Mouse (Mus musculus) stomach, postnatal 0 days (tissue): Measurements from ENCODE around the gene 1700025C18Rik. TPM values are rescaled to one million over a fixed set of nuclear protein-coding genes. Genes with fewer than 3 reads are reported as not detected.

ENCODE experiments used
- ATAC-seq: fragments of 200-750 bp; cut with Nextera tagmentation; 2 replicates; pipeline ENCODE4 v1.8.0; 2017; ENCODE audit not compliant: low FRiP score, low TSS enrichment
- DNase-seq: peaks from one replicate; pipeline ENCODE4 v3.0.0-alpha.2; 2016; ENCODE audit warnings: low spot score
- H3K27ac ChIP-seq: fragments of 300-500 bp; sonication (generic); replicated peaks from 2 replicates; pipeline ENCODE4 v1.5.1; 2014; ENCODE audit warnings: mild to moderate bottlenecking, control low read depth
- H3K27me3 ChIP-seq: fragments of 300-500 bp; sonication (generic); 2 replicates; pipeline ENCODE4 v1.6.1; 2014; ENCODE audit warnings: low read length; ENCODE audit not compliant: control insufficient read depth, insufficient read depth
- H3K36me3 ChIP-seq: fragments of 300-500 bp; sonication (generic); 2 replicates; pipeline ENCODE4 v1.6.1; 2014; ENCODE audit warnings: low read length, mixed read lengths; ENCODE audit not compliant: control insufficient read depth, insufficient read depth
- H3K4me1 ChIP-seq: fragments of 300-500 bp; sonication (generic); replicated peaks from 2 replicates; pipeline ENCODE4 v1.6.1; 2014; ENCODE audit warnings: antibody characterized with exemption; ENCODE audit not compliant: control insufficient read depth, insufficient read depth
- H3K4me2 ChIP-seq: fragments of 300-500 bp; sonication (generic); replicated peaks from 2 replicates; pipeline ENCODE4 v1.6.1; 2014; ENCODE audit warnings: low read depth, mild to moderate bottlenecking, control low read depth, moderate library complexity
- H3K4me3 ChIP-seq: fragments of 300-500 bp; sonication (generic); 2 replicates; pipeline ENCODE4 v1.5.1; 2014; ENCODE audit warnings: low read depth, low read length, control low read depth
- H3K9ac ChIP-seq: fragments of 300-500 bp; sonication (generic); 2 replicates; pipeline ENCODE4 v1.6.1; 2014; ENCODE audit warnings: mild to moderate bottlenecking, low read length, control low read depth, mixed read lengths
- H3K9me3 ChIP-seq: fragments of 300-500 bp; sonication (generic); 2 replicates; pipeline ENCODE4 v1.6.1; 2016; ENCODE audit warnings: low read length; ENCODE audit not compliant: control insufficient read depth
- CTCF ChIP-seq: IDR thresholded peaks from 2 replicates; pipeline ENCODE4 v1.5.1; 2016; ENCODE audit warnings: antibody characterized with exemption, low read depth, mild to moderate bottlenecking, moderate library complexity
- EP300 ChIP-seq: optimal IDR thresholded peaks from 2 replicates; pipeline ENCODE3; 2016; ENCODE audit warnings: antibody characterized with exemption
- WGBS: fragments of 180-500 bp; shearing (Covaris S2); extraction: QIAGEN DNeasy Blood & Tissue Kit; methylation state at CpG from one replicate; pipeline ENCODE4 v1.1.7; 2014; 5-methylcytosine and 5-hydroxymethylcytosine counted together
- polyA plus RNA-seq: library from polyadenylated mRNA; unstranded; fragments of >200 nt; fragmentation: Nextera tagmentation; extraction: Ambion mirVana; gene quantifications from 2 replicates; pipeline ENCODE4 v1.2.1, GENCODE M21; 2015

Gene 1700025C18Rik
- polyA plus RNA-seq, 1 experiment from 2014 or later: not detected

DNA sequence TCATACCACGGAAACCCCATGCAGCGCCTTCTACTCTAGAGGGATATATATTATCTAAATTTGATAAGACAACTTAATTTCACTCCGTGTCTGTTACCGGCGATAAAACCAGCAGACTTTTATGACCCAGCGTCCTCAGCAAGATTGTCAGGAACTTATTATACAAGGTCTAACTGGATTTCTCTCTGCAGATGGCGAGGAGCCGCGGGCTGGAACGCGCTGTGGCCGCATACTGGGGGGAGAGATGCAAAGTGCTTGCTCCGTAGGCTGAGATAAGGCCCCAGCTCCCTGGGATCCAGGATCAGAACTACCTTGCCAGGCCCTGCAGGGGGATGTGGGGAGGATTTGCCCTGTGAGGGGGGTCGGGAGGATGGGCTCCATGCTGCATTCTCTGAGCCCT is 1.1 kb downstream of the 1700025C18Rik start:
- no peaks in the 10 kb centered on the region for H3K36me3 ChIP-seq
- no peaks in the 10 kb centered on the region for H3K27me3 ChIP-seq
- no peaks in the 10 kb centered on the region for H3K4me1 ChIP-seq
- no peak overlapping the region for H3K27ac ChIP-seq
- ATAC-seq (no peak), DNase-seq (no peak)
- H3K9me3 ChIP-seq: no peaks in the 10 kb centered on the region
- H3K9ac ChIP-seq: no peak overlapping the region
- no peak overlapping the region for H3K4me3 ChIP-seq
- no peak overlapping the region for H3K4me2 ChIP-seq
- TF ChIP-seq EP300 (no peak), CTCF (no peak)
- 46% methylated on average over 14 of the region's 14 CpGs for WGBS

DNA sequence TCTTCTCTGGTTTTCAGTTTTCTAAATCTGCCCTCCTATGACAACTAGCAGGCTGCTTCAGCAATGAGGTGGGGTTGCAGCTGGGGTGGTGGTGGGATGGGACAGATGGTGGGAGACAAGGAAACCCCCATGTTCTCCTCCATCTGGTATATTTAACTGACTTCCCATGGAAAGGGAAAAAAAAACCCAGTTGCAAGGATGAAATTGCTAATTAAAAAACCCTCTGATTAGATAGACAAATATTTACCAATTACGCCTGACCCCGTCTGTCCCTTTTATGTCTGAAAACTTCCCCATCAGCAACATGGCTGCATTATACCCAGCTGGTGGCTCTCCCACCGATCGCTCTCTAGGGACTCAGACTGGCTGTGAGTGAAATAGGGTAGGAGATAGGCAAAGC is 3.9 kb downstream of the 1700025C18Rik start:
- Histone ChIP-seq H3K4me2 (no peak overlapping the region), H3K27me3 (no peaks in the 10 kb centered on the region), H3K9ac (no peak overlapping the region), H3K4me3 (no peak overlapping the region), H3K9me3 (no peaks in the 10 kb centered on the region), H3K27ac (no peak overlapping the region), H3K4me1 (no peaks in the 10 kb centered on the region), H3K36me3 (no peaks in the 10 kb centered on the region)
- ATAC-seq: no peak
- TF ChIP-seq EP300: no peak
- TF ChIP-seq CTCF: no peak
- 74% methylated on average over 4 of the region's 4 CpGs for WGBS
- no peak for DNase-seq

GRCm38 (mm10) chr2:165081257-165081656 is 9.3 kb downstream of the 1700025C18Rik start:
- H3K27me3 ChIP-seq: 0 out of 2 replicates have a peak, but pooled peaks cover 4% of the 10 kb centered on the region
- no peak for ATAC-seq
- H3K9ac ChIP-seq: no peak overlapping the region
- H3K27ac ChIP-seq: no peak overlapping the region
- 20% methylated on average over 7 of the region's 7 CpGs for WGBS
- DNase-seq: no peak
- H3K4me3 ChIP-seq: no peak overlapping the region
- no peaks in the 10 kb centered on the region for H3K36me3 ChIP-seq
- no peak overlapping the region for H3K4me2 ChIP-seq
- H3K4me1 ChIP-seq: no peaks in the 10 kb centered on the region
- no peak for TF ChIP-seq EP300
- TF ChIP-seq CTCF: no peak
- no peaks in the 10 kb centered on the region for H3K9me3 ChIP-seq

GRCm38 (mm10) chr2:165080657-165081056 is 9.9 kb downstream of the 1700025C18Rik start:
- no peak overlapping the region for H3K4me2 ChIP-seq
- 19% methylated on average over 9 of the region's 9 CpGs for WGBS
- no peak overlapping the region for H3K9ac ChIP-seq
- DNase-seq (no peak), ATAC-seq (no peak)
- no peaks in the 10 kb centered on the region for H3K36me3 ChIP-seq
- no peak overlapping the region for H3K4me3 ChIP-seq
- no peaks in the 10 kb centered on the region for H3K4me1 ChIP-seq
- H3K27me3 ChIP-seq: 0 out of 2 replicates have a peak, but pooled peaks cover 4% of the 10 kb centered on the region
- no peak overlapping the region for H3K27ac ChIP-seq
- TF ChIP-seq CTCF: no peak
- TF ChIP-seq EP300: no peak
- no peaks in the 10 kb centered on the region for H3K9me3 ChIP-seq

DNA sequence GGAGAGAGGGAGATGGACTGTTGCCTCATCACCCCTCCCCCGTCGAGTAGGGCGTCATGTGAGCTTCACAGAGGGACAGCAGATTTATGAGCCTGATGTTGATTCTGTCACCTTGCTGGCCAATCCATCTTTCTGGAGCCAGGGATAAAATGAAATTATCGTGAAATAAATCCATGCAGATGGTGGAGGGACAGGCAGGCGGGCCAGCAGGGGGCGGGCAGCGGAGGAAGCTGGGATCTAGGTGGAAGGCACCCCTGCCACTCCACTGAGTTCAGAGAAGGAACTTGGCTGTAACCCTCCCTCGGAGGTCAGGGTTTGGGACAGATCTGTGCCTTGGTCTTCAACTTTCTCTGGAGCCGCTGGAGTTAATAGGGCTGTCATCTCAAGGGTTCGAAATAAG is 11.9 kb downstream of the 1700025C18Rik start:
- no peak overlapping the region for H3K4me3 ChIP-seq
- no peaks in the 10 kb centered on the region for H3K36me3 ChIP-seq
- no peak overlapping the region for H3K27ac ChIP-seq
- WGBS: 17% methylated on average over 9 of the region's 10 CpGs
- H3K9ac ChIP-seq: no peak overlapping the region
- TF ChIP-seq EP300: no peak
- TF ChIP-seq CTCF: peak; percentile 65
- no peaks in the 10 kb centered on the region for H3K9me3 ChIP-seq
- ATAC-seq (no peak), DNase-seq (no peak)
- H3K27me3 ChIP-seq: 0 out of 2 replicates have a peak, but pooled peaks cover 4% of the 10 kb centered on the region
- no peak overlapping the region for H3K4me2 ChIP-seq
- no peaks in the 10 kb centered on the region for H3K4me1 ChIP-seq

DNA sequence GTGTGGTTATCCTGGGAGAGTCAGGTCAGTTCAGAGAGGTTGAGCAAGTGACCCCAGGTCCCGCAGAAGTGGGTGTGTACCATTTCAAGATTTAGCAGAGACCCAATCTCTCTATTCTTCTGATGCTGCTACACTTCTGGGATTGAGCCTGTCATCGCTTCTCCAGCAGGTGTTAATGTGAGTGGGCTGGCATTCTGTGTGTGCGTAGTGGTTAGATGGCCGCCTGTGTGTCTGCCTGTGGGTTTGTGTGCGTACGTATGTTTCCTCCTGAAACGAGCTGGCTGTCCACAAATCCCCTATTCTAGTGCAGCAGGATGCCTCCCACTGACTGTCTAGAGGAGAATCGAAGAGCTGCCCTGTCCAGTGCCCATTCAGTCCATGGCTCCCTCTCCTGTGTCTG is 12.5 kb downstream of the 1700025C18Rik start:
- H3K4me3 ChIP-seq: no peak overlapping the region
- H3K36me3 ChIP-seq: no peaks in the 10 kb centered on the region
- no peaks in the 10 kb centered on the region for H3K9me3 ChIP-seq
- no peak overlapping the region for H3K27ac ChIP-seq
- H3K9ac ChIP-seq: no peak overlapping the region
- TF ChIP-seq CTCF: no peak
- TF ChIP-seq EP300: no peak
- no peaks in the 10 kb centered on the region for H3K4me1 ChIP-seq
- WGBS: 70% methylated on average over 8 of the region's 8 CpGs
- DNase-seq: no peak
- no peak overlapping the region for H3K4me2 ChIP-seq
- H3K27me3 ChIP-seq: 0 out of 2 replicates have a peak, but pooled peaks cover 4% of the 10 kb centered on the region
- no peak for ATAC-seq
